Mouse (Mus musculus) layer of hippocampus, postnatal 10 days (tissue): ENCODE data around the gene Casp6. TPM values are rescaled to one million over a fixed set of nuclear protein-coding genes. Genes with fewer than 3 reads are reported as not detected.

ENCODE experiments used
- DNase-seq, 2 experiments: peaks; one replicate each; pipeline ENCODE4 v3.0.0; 2021; ENCODE audit warnings: low spot score in 2 of 2
- long read RNA-seq: library from polyadenylated mRNA; stranded (forward); transcript quantifications from one replicate; pipeline ENCODE4 v2.0.0, GENCODE M21; 2023
- total RNA-seq, 2 experiments: library from RNA; stranded (reverse); gene quantifications; 2 replicates each; pipeline ENCODE4 v1.2.3; 2021

Gene Casp6
- total RNA-seq = 10 to 100 TPM in 1 of 2 experiments, 1 to 10 TPM in 1; 9.6 to 11.9 TPM
- long read RNA-seq, transcript Casp6-201 (7 exons, 1,456 nt) = major isoform, 10 of 12 reads
- long read RNA-seq, partial matches to known transcripts = 0 of 12 reads
- long read RNA-seq, other reads (novel, unspliced or antisense) = 1 of 12 reads

- DNase-seq = peak; percentile 55 to 64
These were observed at the start of gene Casp6 for GRCm38 (mm10) chr3:129901271-129901809. Casp6 (plus strand) TSS chr3:129901425.

DNA sequence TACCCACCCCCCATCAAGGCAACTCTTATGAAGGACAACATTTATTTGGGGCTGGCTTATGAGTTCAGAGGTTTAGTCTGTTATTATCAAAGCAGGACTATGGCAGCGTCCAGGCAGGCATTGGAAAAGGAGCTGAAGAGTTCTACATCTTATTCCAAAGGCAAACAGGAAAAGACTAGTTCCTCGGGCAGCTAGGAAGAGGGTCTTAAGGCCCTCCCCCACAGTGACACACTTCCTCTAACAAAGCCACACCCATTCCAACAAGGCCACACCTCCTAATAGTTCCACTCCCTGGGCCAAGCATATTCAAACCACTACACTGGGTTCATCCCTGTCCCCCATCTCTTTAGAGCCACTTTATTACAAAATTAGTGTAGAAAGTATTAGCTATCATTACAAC is 38.6 kb upstream of the Casp6 start:
- no peak for DNase-seq

DNA sequence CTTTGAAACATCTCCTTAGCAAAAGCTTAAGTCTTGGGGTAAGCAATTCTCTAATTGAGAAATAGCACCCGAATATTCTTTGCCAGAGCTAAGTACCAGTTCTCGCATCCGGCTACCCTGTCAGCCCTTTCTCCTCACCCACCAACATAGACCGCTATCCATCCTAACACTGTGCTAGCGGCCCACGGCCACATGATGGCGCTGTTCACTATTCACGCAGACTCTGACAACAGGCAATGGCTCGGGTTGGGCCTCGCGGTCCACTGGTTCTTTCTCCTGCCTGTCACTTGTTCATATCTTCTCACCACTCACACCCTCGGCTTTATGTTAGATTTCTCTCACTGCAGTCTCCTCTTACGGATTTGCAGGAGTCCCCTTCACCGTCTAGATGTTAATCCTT is 37.5 kb upstream of the Casp6 start:
- peak; percentile 38 to 45 for DNase-seq

DNA sequence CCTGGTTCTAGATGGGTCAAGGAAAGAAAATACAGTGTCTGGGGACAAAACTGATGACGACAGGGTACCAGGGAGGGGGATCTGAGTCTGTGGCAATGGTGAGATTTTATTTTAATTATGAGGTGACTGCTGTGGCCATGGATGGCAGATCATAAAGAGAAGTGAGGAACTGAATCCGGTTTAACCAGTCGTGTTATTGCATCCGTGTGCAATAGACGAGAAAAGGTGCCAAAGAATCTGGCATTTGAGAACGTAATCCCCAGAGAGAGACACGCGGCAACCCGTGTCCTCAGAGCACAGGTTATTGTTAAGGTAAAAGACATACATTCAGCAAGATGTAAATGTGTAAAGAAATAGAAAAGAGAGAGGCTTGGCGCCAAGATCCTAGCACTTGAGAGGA is 23.9 kb upstream of the Casp6 start:
- DNase-seq = no peak

DNA sequence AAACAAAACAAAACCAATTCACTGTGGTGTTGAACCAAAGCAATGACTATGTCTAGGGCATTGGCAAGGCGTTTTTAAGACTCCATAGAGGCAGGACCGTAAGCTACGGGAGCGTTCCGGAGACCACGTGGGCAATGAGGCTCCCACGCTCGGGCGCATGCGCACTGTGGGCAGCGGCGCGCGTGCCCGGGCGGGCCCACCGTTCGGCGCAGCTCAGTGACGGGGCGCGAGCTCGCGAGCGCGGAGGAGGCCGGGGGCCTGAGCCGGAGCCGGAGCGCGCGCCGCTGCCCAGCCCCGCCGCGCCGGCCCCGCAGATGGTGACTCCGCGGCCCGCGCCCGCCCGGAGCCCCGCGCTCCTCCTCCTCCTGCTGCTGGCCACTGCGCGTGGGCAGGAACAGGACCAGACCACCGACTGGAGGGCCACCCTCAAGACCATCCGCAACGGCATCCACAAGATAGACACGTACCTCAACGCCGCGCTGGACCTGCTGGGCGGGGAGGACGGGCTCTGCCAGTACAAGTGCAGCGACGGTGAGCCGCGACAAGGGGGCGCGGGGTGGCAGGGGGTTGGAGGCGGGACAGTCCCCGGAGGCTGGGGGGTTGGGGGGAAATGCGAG is 22.7 kb upstream of the Casp6 start, which contains the start of gene Pla2g12a:
Gene Pla2g12a (plus strand): TSS at position 202 of the 617 bp plus-strand sequence.
- peak; percentile 92 to 96 for DNase-seq

GRCm38 (mm10) chr3:129879131-129879757 is 22.0 kb upstream of the Casp6 start:
- peak in 1 of 2 experiments; percentile 9 for DNase-seq

- DNase-seq = no peak
These were observed 21.3 kb upstream of the Casp6 start for GRCm38 (mm10) chr3:129879913-129880312.

GRCm38 (mm10) chr3:129880925-129881593 is 20.2 kb upstream of the Casp6 start:
- no peak for DNase-seq

GRCm38 (mm10) chr3:129885577-129885976 is 15.6 kb upstream of the Casp6 start:
- DNase-seq = no peak

DNA sequence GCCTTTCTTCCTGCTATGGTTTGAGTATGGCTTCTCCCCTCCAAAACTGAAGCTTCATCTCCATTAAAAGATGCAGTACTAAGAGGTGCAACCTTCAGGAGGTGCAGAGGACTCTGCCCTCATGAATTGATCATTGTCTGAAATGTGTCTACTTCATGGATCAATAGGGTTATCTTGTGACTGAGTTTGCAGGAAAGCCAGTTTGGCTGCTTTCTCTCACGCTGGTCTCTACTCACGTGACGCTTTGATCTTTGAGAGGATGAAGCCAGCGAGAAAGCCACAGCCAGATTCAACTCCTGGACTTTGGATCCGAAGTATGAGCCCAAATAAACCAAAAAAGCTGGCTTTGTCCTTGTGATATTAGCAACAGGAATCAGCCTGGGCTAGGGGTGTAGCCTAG is 14.8 kb upstream of the Casp6 start:
- DNase-seq = no peak

GRCm38 (mm10) chr3:129887779-129888517 is 13.3 kb upstream of the Casp6 start:
- no peak for DNase-seq

DNA sequence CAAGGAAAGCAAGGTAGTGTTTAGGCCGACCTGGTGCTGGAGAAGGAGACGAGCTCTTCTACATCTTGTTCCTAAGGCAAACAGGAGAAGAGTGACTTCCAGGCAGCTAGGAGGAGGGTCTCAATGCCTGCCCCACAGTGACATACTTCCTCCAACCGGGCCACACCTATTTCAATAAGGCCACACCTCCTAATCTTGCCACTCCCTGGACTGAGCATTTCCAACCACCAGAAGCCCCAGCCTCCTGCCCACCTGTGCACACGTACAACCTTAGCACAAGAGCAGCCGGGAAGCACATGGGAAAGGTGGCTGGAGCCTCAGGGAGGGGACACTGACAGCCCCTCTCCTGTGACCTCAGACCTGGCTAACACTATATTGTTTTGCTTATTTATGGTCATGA is 9.2 kb upstream of the Casp6 start:
- no peak for DNase-seq

DNA sequence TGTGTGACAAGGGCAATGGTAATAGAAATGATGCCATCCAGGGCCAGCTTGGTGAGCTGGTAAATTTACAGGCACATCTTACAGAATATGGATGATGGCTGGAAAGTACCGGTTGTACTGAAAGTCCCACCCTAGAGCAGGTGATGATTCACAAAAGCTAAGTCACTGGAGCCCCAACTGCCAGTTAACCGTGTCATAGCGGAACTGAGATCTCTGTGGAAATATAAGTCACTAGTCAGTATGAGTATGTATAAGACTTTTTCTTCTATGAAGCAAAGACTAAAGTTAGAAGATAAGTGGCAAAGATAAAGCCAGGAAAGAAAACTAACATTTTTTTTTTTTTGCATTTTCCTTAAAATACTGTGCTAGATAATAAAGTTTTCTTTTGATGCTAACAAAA is 8.1 kb upstream of the Casp6 start:
- no peak for DNase-seq

DNA sequence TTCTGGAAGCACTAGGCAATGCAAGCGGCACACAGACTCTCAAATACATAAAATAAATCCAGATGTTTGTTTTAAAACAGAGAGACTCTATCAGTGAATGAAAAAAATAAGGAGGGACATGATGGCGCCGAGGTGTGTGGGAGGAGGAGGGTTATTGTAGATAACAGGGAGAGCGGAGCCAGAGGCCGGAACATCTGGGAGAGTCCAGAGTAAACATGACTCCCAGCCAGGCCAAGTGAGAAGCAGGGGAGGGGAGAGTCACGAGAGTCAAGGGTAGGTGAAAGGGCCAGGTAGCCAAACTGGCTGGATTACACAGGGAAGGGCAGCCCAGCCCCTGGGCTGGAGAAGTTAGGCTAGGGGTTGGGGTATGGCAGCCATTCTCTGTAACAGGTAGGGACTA is 4.6 kb upstream of the Casp6 start:
- no peak for DNase-seq

GRCm38 (mm10) chr3:129898886-129899285 is 2.3 kb upstream of the Casp6 start:
- DNase-seq = no peak

DNA sequence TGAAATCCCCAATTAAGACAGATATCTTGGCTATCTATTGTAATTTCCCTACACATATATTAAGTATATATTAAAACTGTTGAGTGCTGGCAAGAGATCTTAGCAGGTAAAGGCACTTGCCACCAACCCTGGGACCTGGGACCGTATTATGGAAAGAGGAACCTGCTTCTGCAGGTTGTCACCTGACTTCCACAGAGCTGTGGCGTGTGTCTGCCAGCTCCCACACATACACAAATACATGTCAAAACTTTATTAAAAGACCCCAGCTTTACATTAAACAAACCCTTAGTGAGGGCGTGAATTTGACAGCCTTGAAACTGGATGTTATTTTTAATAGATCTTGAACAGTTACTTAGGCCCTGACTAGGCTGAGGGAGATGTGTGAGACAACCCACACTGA is 2.1 kb downstream of the Casp6 start:
- no peak for DNase-seq

- no peak for DNase-seq
These were observed 2.6 kb downstream of the Casp6 start for GRCm38 (mm10) chr3:129903866-129904265.

DNA sequence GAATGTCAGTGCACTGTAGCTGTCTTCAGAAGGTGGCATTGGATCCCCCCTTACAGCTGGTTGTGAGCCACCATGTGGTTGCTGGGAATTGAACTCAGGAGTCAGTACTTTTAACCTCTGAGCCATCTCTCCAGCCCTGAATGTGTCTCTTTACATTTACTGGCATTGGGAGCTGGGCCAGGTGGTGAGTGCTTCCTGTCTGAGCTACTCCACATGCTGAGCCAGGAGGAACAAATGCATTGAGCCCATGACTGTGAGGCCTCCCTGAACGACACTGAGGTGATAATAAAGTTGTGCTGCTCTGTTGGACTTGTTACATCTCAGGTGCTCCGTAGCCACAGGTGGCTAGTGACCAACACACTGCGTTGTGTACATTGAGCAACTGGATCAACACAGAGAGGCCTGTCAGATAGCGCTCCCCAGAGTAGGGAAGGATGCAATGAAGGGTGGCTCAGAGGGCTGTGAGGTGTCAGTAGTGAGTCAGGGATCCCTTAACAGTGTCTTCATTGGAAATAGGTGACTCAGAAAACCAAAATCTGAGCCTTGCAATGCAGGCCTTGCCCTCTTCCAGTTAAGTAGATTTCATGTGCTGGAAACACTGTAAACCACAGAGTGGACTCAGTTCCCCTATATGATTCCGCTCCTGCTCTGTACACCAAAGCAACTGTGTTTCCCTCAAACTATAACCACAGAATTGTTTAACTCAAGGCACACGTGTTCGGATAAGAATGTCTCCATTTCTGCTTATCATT is 3.3 kb downstream of the Casp6 start:
- no peak for DNase-seq

- no peak for DNase-seq
These were observed 10.8 kb downstream of the Casp6 start for GRCm38 (mm10) chr3:129912025-129912424.

DNA sequence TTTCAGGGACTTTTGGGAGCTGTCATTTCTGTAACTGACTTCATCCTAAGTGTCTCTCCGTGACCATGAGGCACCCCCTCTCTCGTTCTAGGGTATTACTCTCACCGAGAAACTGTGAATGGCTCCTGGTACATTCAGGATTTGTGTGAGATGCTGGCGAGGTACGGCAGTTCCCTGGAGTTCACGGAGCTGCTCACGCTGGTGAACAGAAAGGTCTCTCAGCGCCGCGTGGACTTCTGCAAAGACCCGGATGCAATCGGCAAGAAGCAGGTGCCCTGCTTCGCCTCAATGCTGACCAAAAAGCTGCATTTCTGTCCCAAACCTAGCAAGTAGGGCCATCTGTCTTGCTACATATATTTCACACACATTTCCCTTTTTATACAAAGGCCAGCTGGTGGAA is 12.0 kb downstream of the Casp6 start:
- no peak for DNase-seq

DNA sequence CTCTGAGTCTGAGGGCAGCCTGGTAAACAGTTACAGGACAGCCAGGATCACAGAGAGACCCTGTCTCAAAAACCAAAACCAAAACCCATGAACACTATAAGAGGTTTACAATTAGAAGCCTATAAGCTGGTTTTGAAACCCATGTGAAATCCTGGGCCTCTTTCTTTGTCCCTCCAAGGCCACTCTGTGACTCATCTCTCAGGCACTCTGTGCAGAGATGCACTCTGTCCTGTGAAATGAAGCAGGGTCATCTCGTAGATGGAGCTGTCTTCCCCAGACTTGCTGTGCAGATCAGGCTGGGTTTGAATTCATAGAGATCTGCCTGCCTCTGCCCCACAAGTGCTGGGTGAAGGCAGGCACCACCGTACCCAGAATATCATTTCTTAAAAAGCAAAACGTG is 16.2 kb downstream of the Casp6 start:
- no peak for DNase-seq
